ENCODE assay signal across 7 mouse cellular contexts in the genomic region with DNA sequence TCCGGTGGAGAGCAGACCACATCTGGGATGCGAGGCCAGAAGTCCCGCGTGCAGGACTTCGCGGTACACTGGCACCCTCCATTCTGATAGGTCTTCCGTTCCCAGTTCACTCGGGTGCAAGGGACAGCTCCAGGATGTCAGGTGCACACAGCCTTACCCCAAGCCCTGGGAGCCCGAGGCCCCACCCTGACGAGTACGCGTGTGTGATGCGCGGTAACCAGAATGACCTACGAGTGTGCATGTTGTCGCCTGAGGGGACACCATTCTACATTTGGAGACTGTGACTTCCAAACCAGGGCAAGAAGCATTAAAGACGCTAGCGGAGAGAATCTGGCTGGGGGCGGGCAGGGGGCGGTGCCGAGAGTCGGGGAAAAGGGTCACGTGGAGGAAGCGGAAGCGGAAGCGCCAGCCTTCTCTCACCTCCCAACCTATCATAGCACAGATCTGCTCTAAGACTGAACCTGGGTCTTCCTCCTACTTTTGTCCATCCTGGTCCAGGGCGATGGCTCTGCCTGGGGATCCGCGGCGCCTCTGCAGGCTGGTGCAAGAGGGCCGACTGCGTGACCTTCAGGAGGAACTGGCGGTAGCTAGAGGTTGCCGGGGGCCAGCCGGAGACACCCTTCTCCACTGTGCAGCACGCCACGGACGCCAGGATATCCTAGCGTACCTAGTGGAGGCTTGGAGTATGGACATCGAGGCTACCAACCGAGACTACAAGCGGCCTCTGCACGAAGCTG. TPM values are rescaled to one million over a fixed set of nuclear protein-coding genes. Genes with fewer than 3 reads are reported as not detected.
DNase-seq lines count a peak whose midpoint lies in the region; ATAC-seq lines count a peak whose summit lies in the region.

No protein-coding gene starts in this region.

- DNase-seq in adrenal gland, postnatal 14 days, result peak; percentile 93
- DNase-seq in embryonic facial prominence, embryonic 11.5 days (ENCODE audit: low spot score), result peak; percentile 93
- DNase-seq in kidney, adult 11 months, result peak; percentile 85
- peak; percentile 95 for DNase-seq in limb, embryonic 10.5 days (ENCODE audit: low spot score)
- peak; percentile 81 for DNase-seq in spleen, adult 12 weeks (ENCODE audit: low spot score)

- H3K27ac ChIP-seq in embryonic facial prominence, embryonic 11.5 days (replicated peaks; ENCODE audit: low read depth, low read length), result peak overlapping the region; percentile 90
- H3K27ac ChIP-seq in limb, embryonic 10.5 days, result peak overlapping the region; percentile 94
- peak overlapping the region; percentile 96 for H3K27ac ChIP-seq in midbrain, embryonic 13.5 days

- peak overlapping the region; percentile 85 for H3K4me2 ChIP-seq in embryonic facial prominence, embryonic 11.5 days (ENCODE audit: low read depth, low read length)
- H3K4me2 ChIP-seq in midbrain, embryonic 13.5 days (replicated peaks), result peak overlapping the region; percentile 85

- no peaks in the 10 kb centered on the region for H3K4me1 ChIP-seq in embryonic facial prominence, embryonic 11.5 days (ENCODE audit: control insufficient read depth, insufficient read depth, low read length)
- H3K4me1 ChIP-seq in limb, embryonic 10.5 days, result peaks cover 19% of the 10 kb centered on the region
- H3K4me1 ChIP-seq in midbrain, embryonic 13.5 days (replicated peaks), result peaks cover 51% of the 10 kb centered on the region

- H3K9me3 ChIP-seq in embryonic facial prominence, embryonic 11.5 days (replicated peaks; ENCODE audit: control insufficient read depth, low read length), result no peaks in the 10 kb centered on the region
- H3K9me3 ChIP-seq in limb, embryonic 10.5 days (replicated peaks), result no peaks in the 10 kb centered on the region
- H3K9me3 ChIP-seq in midbrain, embryonic 13.5 days, result no peaks in the 10 kb centered on the region

- peak overlapping the region; percentile 63 for H3K4me3 ChIP-seq in embryonic facial prominence, embryonic 11.5 days (ENCODE audit: low read depth, low read length)
- H3K4me3 ChIP-seq in limb, embryonic 10.5 days, result peak overlapping the region; percentile 90
- H3K4me3 ChIP-seq in midbrain, embryonic 13.5 days (replicated peaks), result peak overlapping the region; percentile 71

- no peaks in the 10 kb centered on the region for H3K27me3 ChIP-seq in embryonic facial prominence, embryonic 11.5 days (ENCODE audit: control insufficient read depth, insufficient read depth, low read length)
- no peaks in the 10 kb centered on the region for H3K27me3 ChIP-seq in limb, embryonic 10.5 days (ENCODE audit: low read depth, poor library complexity, severe bottlenecking)
- H3K27me3 ChIP-seq in midbrain, embryonic 13.5 days, result no peaks in the 10 kb centered on the region

- ATAC-seq in embryonic facial prominence, embryonic 11.5 days (replicated peaks; ENCODE audit: insufficient number of reproducible peaks, low FRiP score, low TSS enrichment, low read depth), result peak; percentile 90
- ATAC-seq in granulocyte monocyte progenitor cell, adult 5-6 weeks (replicated peaks; ENCODE audit: poor library complexity, severe bottlenecking), result peak; percentile 68
- peak; percentile 86 for ATAC-seq in midbrain, embryonic 13.5 days

- WGBS in embryonic facial prominence, embryonic 11.5 days, result under 1% methylated on average over 42 of the region's 43 CpGs
- WGBS in limb, embryonic 10.5 days, result under 1% methylated on average over 43 of the region's 43 CpGs
- WGBS in midbrain, embryonic 13.5 days, result under 1% methylated on average over 43 of the region's 43 CpGs

- no peaks in the 10 kb centered on the region; the same call in none of the 2 replicates for H3K36me3 ChIP-seq in embryonic facial prominence, embryonic 11.5 days (replicated peaks; ENCODE audit: control insufficient read depth, insufficient read depth, low read depth, low read length)
- peaks cover 38% of the 10 kb centered on the region for H3K36me3 ChIP-seq in limb, embryonic 10.5 days
- H3K36me3 ChIP-seq in midbrain, embryonic 13.5 days, result peaks cover 36% of the 10 kb centered on the region

- H3K9ac ChIP-seq in embryonic facial prominence, embryonic 11.5 days (replicated peaks; ENCODE audit: low read length), result peak overlapping the region; percentile 84
- peak overlapping the region; percentile 86 for H3K9ac ChIP-seq in midbrain, embryonic 13.5 days (replicated peaks)

RNA-seq across cellular contexts. Expression of gene Ankrd16, which starts 0.6 kb away (rescaled TPM):
- 32.9 and 46.8 TPM in 2 replicates for total RNA-seq in adrenal gland, postnatal 14 days (2021)
- polyA plus RNA-seq in embryonic facial prominence, embryonic 11.5 days (2014; fragmentation: Nextera tagmentation; extraction: Ambion mirVana), result 23.6 and 27.7 TPM in 2 replicates
- 44.3 and 76.9 TPM in 2 replicates for total RNA-seq in granulocyte monocyte progenitor cell, adult 5-6 weeks (2014; fragmentation: Nextera tagmentation)
- total RNA-seq in granulocyte monocyte progenitor cell, adult 5-6 weeks (2017), result 24.0 and 36.5 TPM in 2 replicates
- polyA plus RNA-seq in limb, embryonic 10.5 days (2016; fragmentation: Nextera tagmentation; extraction: Ambion mirVana), result 38.6 and 51.9 TPM in 2 replicates
- polyA plus RNA-seq in midbrain, embryonic 13.5 days (2015; fragmentation: Nextera tagmentation; extraction: Ambion mirVana), result 56.6 and 59.8 TPM in 2 replicates

RNA-seq across cellular contexts. Expression of gene Fbh1, which starts 0.9 kb away (rescaled TPM):
- 102 and 118 TPM in 2 replicates for total RNA-seq in adrenal gland, postnatal 14 days (2021)
- 148 and 154 TPM in 2 replicates for polyA plus RNA-seq in embryonic facial prominence, embryonic 11.5 days (2014; fragmentation: Nextera tagmentation; extraction: Ambion mirVana)
- total RNA-seq in granulocyte monocyte progenitor cell, adult 5-6 weeks (2014; fragmentation: Nextera tagmentation), result 92.6 and 97.2 TPM in 2 replicates
- 81.2 and 84.4 TPM in 2 replicates for total RNA-seq in granulocyte monocyte progenitor cell, adult 5-6 weeks (2017)
- polyA plus RNA-seq in limb, embryonic 10.5 days (2016; fragmentation: Nextera tagmentation; extraction: Ambion mirVana), result 98.9 and 118 TPM in 2 replicates
- polyA plus RNA-seq in midbrain, embryonic 13.5 days (2015; fragmentation: Nextera tagmentation; extraction: Ambion mirVana), result 132 and 133 TPM in 2 replicates

Comparison
In these comparisons a context has a peak if more than half of its experiments do, and no peak if none do; other contexts are left out.
1. Peak in every context shown above with its lines: DNase-seq, ATAC-seq, H3K4me3 ChIP-seq and H3K27ac ChIP-seq.